Mouse (Mus musculus) erythroblast, embryonic 14.5 days (primary cell): ENCODE data around the gene Adgre4. TPM values are rescaled to one million over a fixed set of nuclear protein-coding genes. Genes with fewer than 3 reads are reported as not detected.

ENCODE experiments used
- H3K27me3 ChIP-seq: 2 replicates; pipeline ENCODE4 v1.6.1; 2012; ENCODE audit warnings: inconsistent platforms; ENCODE audit not compliant: control insufficient read depth
- H3K36me3 ChIP-seq: 2 replicates; pipeline ENCODE4 v1.6.1; 2012; ENCODE audit warnings: mild to moderate bottlenecking, inconsistent platforms; ENCODE audit not compliant: control insufficient read depth
- H3K4me1 ChIP-seq: 2 replicates; pipeline ENCODE4 v1.6.1; 2012; ENCODE audit warnings: inconsistent platforms; ENCODE audit not compliant: control insufficient read depth
- H3K4me3 ChIP-seq: replicated peaks from 2 replicates; pipeline ENCODE3; 2012; ENCODE audit warnings: moderate library complexity, mild to moderate bottlenecking, inconsistent platforms
- H3K9me3 ChIP-seq: 2 replicates; pipeline ENCODE4 v1.6.1; 2012; ENCODE audit warnings: low read length, inconsistent platforms, mixed read lengths; ENCODE audit not compliant: control insufficient read depth
- GATA1 ChIP-seq: IDR thresholded peaks from 2 replicates; pipeline ENCODE4 v1.6.1; 2012; ENCODE audit warnings: low read length, inconsistent platforms, mixed read lengths
- TAL1 ChIP-seq: IDR thresholded peaks from 3 replicates; pipeline ENCODE4 v1.6.1; 2012; ENCODE audit warnings: low read length, inconsistent platforms, mixed read lengths
- polyA plus RNA-seq: library from polyadenylated mRNA; stranded (reverse); fragments of >175 nt; gene quantifications from 2 replicates; pipeline ENCODE4 v1.2.3, GENCODE M21; 2012

Adgre4 gene
- polyA plus RNA-seq, 1 experiment: not detected

- Histone ChIP-seq H3K36me3 (peaks cover 5% of the 10 kb centered on the region), H3K4me1 (no peaks in the 10 kb centered on the region)
Measured at GRCm38 (mm10) chr17:55903087-55903486, 153.3 kb downstream of the Adgre4 start.

More at GRCm38 (mm10) chr17:55903087-55903486, 153.3 kb downstream of the Adgre4 start:
- TF ChIP-seq GATA1 (no peak), TAL1 (no peak)
- peaks cover 8% of the 10 kb centered on the region for H3K9me3 ChIP-seq
- no peak overlapping the region for H3K4me3 ChIP-seq
- no peaks in the 10 kb centered on the region; the same call in 1 of the 2 replicates for H3K27me3 ChIP-seq

Other genes starting within 250 kb of the Adgre4 start
- gene Vmn2r118, start 124.8 kb upstream of the Adgre4 start, polyA plus RNA-seq: not detected in 2 replicates
- 0.05 and 0.10 TPM in 2 replicates for gene Pot1b, start 37.4 kb upstream of the Adgre4 start, polyA plus RNA-seq
- gene Zfp119a, start 128.9 kb downstream of the Adgre4 start, polyA plus RNA-seq: not detected in 2 replicates
- 0.06 and 0.10 TPM in 2 replicates for gene Zfp959, start 142.1 kb downstream of the Adgre4 start, polyA plus RNA-seq
- not detected in 2 replicates for gene Zfp119b, start 199.5 kb downstream of the Adgre4 start, polyA plus RNA-seq
- 0.34 and 0.37 TPM in 2 replicates for gene Ebi3, start 202.7 kb downstream of the Adgre4 start, polyA plus RNA-seq
- 1.6 and 1.7 TPM in 2 replicates for gene Yju2, start 209.1 kb downstream of the Adgre4 start, polyA plus RNA-seq
- gene Shd, start 220.5 kb downstream of the Adgre4 start, polyA plus RNA-seq: not detected in 2 replicates
- not detected in 2 replicates for gene Fsd1, start 236.5 kb downstream of the Adgre4 start, polyA plus RNA-seq